21 mouse cellular contexts compared by ENCODE assay signal in genomic region chr7:105556406-105556805, GRCm38 (mm10). TPM values are rescaled to one million over a fixed set of nuclear protein-coding genes. Genes with fewer than 3 reads are reported as not detected.
A peak's percentile ranks its signal among the peaks of the same experiment; 100 is the strongest.
DNase-seq lines count a peak whose midpoint lies in the region; ATAC-seq and TF ChIP-seq lines count a peak whose summit lies in the region.
"Had no signal": no experiment of that assay in that cellular context is flagged by ENCODE, and none has a peak within 500 bp of the region (broad histone marks: within the 10 kb centered on the region; RNA-seq: fewer than 3 reads in every experiment).

No protein-coding gene starts in this region.

- H3K27ac ChIP-seq in heart, embryonic 10.5 days = no peak overlapping the region
- H3K27ac ChIP-seq in layer of hippocampus, adult 2 months = peak overlapping the region; percentile 92; the same call in 1 of the 2 replicates
- H3K27ac ChIP-seq in neural tube, embryonic 13.5 days (replicated peaks) = no peak overlapping the region
- no peak overlapping the region for H3K27ac ChIP-seq in neural tube, embryonic 15.5 days (replicated peaks)
- H3K27ac ChIP-seq in forebrain, embryonic 12.5 days = no peak overlapping the region
- H3K27ac ChIP-seq: forebrain, embryonic 13.5 days; kidney, postnatal 0 days; limb, embryonic 10.5 days; macrophage had no signal

- peak; percentile 85 for DNase-seq in heart, adult 11 months
- DNase-seq in heart, embryonic 10.5 days (ENCODE audit: low spot score) = no peak
- no peak for DNase-seq in layer of hippocampus, adult 2 months (ENCODE audit: low spot score in 2 of 2)
- no peak for DNase-seq in layer of hippocampus, adult 18-20 months (ENCODE audit: low spot score in 2 of 2)
- DNase-seq: adrenal gland, postnatal 25 days; B cell, adult 2 months; gastrocnemius, postnatal 10 days; kidney, adult 18-20 months; layer of hippocampus, postnatal 36 days; midbrain, embryonic 14.5 days; right cerebral cortex, postnatal 14 days had no signal

- H3K27me3 ChIP-seq in heart, embryonic 10.5 days (ENCODE audit: insufficient read depth, poor library complexity, severe bottlenecking) = no peaks in the 10 kb centered on the region
- no peaks in the 10 kb centered on the region for H3K27me3 ChIP-seq in neural tube, embryonic 13.5 days
- H3K27me3 ChIP-seq in neural tube, embryonic 15.5 days (replicated peaks) = no peaks in the 10 kb centered on the region
- no peaks in the 10 kb centered on the region for H3K27me3 ChIP-seq in forebrain, embryonic 12.5 days
- H3K27me3 ChIP-seq: forebrain, embryonic 13.5 days had no signal

- peaks cover 15% of the 10 kb centered on the region for H3K4me1 ChIP-seq in heart, embryonic 10.5 days
- peaks cover 28% of the 10 kb centered on the region for H3K4me1 ChIP-seq in neural tube, embryonic 13.5 days (replicated peaks)
- peaks cover 32% of the 10 kb centered on the region for H3K4me1 ChIP-seq in neural tube, embryonic 15.5 days
- H3K4me1 ChIP-seq in forebrain, embryonic 12.5 days = peaks cover 20% of the 10 kb centered on the region

- 0 out of 2 replicates have a peak overlapping the region, but pooled peaks have one; percentile 70 for H3K4me2 ChIP-seq in neural tube, embryonic 13.5 days
- H3K4me2 ChIP-seq in neural tube, embryonic 15.5 days = no peak overlapping the region
- H3K4me2 ChIP-seq in forebrain, embryonic 12.5 days = no peak overlapping the region

- no peaks in the 10 kb centered on the region for H3K9me3 ChIP-seq in heart, embryonic 10.5 days
- no peaks in the 10 kb centered on the region for H3K9me3 ChIP-seq in neural tube, embryonic 13.5 days
- H3K9me3 ChIP-seq in neural tube, embryonic 15.5 days (replicated peaks) = no peaks in the 10 kb centered on the region
- no peaks in the 10 kb centered on the region for H3K9me3 ChIP-seq in forebrain, embryonic 12.5 days
- H3K9me3 ChIP-seq: forebrain, embryonic 13.5 days; limb, embryonic 10.5 days had no signal

- ATAC-seq in neural tube, embryonic 13.5 days (ENCODE audit: low read depth) = no peak
- ATAC-seq in neural tube, embryonic 15.5 days (ENCODE audit: low FRiP score) = no peak
- ATAC-seq in forebrain, embryonic 12.5 days (ENCODE audit: low FRiP score) = no peak
- ATAC-seq: forebrain, embryonic 13.5 days had no signal

- peaks cover 34% of the 10 kb centered on the region for H3K36me3 ChIP-seq in heart, embryonic 10.5 days
- H3K36me3 ChIP-seq in neural tube, embryonic 13.5 days = peaks cover 48% of the 10 kb centered on the region
- peaks cover 40% of the 10 kb centered on the region for H3K36me3 ChIP-seq in neural tube, embryonic 15.5 days
- peaks cover 32% of the 10 kb centered on the region for H3K36me3 ChIP-seq in forebrain, embryonic 12.5 days (replicated peaks)

- TF ChIP-seq CTCF in layer of hippocampus, adult 2 months (conservative IDR thresholded peaks at IDR 0.05) = no peak

- WGBS in heart, embryonic 10.5 days = 87% methylated on average over 8 of the region's 8 CpGs
- 91% methylated on average over 8 of the region's 8 CpGs for whole genome bisulfite sequencing in neural tube, embryonic 13.5 days
- 94% methylated on average over 8 of the region's 8 CpGs for WGBS in neural tube, embryonic 15.5 days
- 86% methylated on average over 8 of the region's 8 CpGs for WGBS in forebrain, embryonic 12.5 days

- no peak overlapping the region for H3K4me3 ChIP-seq in heart, embryonic 10.5 days
- H3K4me3 ChIP-seq in layer of hippocampus, adult 2 months = peak overlapping the region; percentile 95; the same call in 1 of the 2 replicates
- no peak overlapping the region for H3K4me3 ChIP-seq in neural tube, embryonic 13.5 days
- no peak overlapping the region for H3K4me3 ChIP-seq in neural tube, embryonic 15.5 days (replicated peaks)
- no peak overlapping the region for H3K4me3 ChIP-seq in forebrain, embryonic 12.5 days (replicated peaks)
- H3K4me3 ChIP-seq: forebrain, embryonic 13.5 days; limb, embryonic 10.5 days had no signal

- H3K9ac ChIP-seq in neural tube, embryonic 13.5 days = no peak overlapping the region
- H3K9ac ChIP-seq in neural tube, embryonic 15.5 days (replicated peaks) = no peak overlapping the region
- H3K9ac ChIP-seq in forebrain, embryonic 12.5 days = no peak overlapping the region
- H3K9ac ChIP-seq: forebrain, embryonic 13.5 days had no signal

RNA-seq across cellular contexts. Expression of gene Smpd1, which starts 2.2 kb away (rescaled TPM):
- polyA plus RNA-seq in heart, embryonic 10.5 days (2016; fragmentation: Nextera tagmentation; extraction: Ambion mirVana) = 39.9 and 60.4 TPM in 2 replicates
- 10 to 100 TPM; 82.7 to 86.2 TPM for total RNA-seq in layer of hippocampus, adult 2 months (2021)
- 10 to 100 TPM; 83.8 to 89.3 TPM for total RNA-seq in layer of hippocampus, adult 18-20 months (2021)
- polyA plus RNA-seq in neural tube, embryonic 13.5 days (2015; fragmentation: Nextera tagmentation; extraction: Ambion mirVana) = 62.0 and 71.4 TPM in 2 replicates
- polyA plus RNA-seq in neural tube, embryonic 15.5 days (2015; fragmentation: Nextera tagmentation; extraction: Ambion mirVana) = 83.2 and 91.4 TPM in 2 replicates
- 42.5 and 43.6 TPM in 2 replicates for polyA plus RNA-seq in forebrain, embryonic 12.5 days (2016; fragmentation: Nextera tagmentation; extraction: Ambion mirVana)

RNA-seq across cellular contexts. Expression of gene Apbb1, which starts 25.0 kb away (rescaled TPM):
- 68.6 and 70.6 TPM in 2 replicates for polyA plus RNA-seq in heart, embryonic 10.5 days (2016; fragmentation: Nextera tagmentation; extraction: Ambion mirVana)
- 100 to 1,000 TPM; 360 to 370 TPM for total RNA-seq in layer of hippocampus, adult 2 months (2021)
- total RNA-seq in layer of hippocampus, adult 18-20 months (2021) = 100 to 1,000 TPM; 382 to 388 TPM
- polyA plus RNA-seq in neural tube, embryonic 13.5 days (2015; fragmentation: Nextera tagmentation; extraction: Ambion mirVana) = 206 and 248 TPM in 2 replicates
- 248 and 299 TPM in 2 replicates for polyA plus RNA-seq in neural tube, embryonic 15.5 days (2015; fragmentation: Nextera tagmentation; extraction: Ambion mirVana)
- 149 and 160 TPM in 2 replicates for polyA plus RNA-seq in forebrain, embryonic 12.5 days (2016; fragmentation: Nextera tagmentation; extraction: Ambion mirVana)

RNA-seq across cellular contexts. Expression of gene Hpx, which starts 43.5 kb away (rescaled TPM):
- 0.43 and 7.4 TPM in 2 replicates for polyA plus RNA-seq in heart, embryonic 10.5 days (2016; fragmentation: Nextera tagmentation; extraction: Ambion mirVana)
- total RNA-seq in layer of hippocampus, adult 2 months (2021) = under 1 TPM in 1 of 2 experiments, not detected in 1; 0.23 TPM
- total RNA-seq in layer of hippocampus, adult 18-20 months (2021) = under 1 TPM in 1 of 2 experiments, not detected in 1; 0.42 TPM
- 0.21 and 0.26 TPM in 2 replicates for polyA plus RNA-seq in neural tube, embryonic 13.5 days (2015; fragmentation: Nextera tagmentation; extraction: Ambion mirVana)
- polyA plus RNA-seq in neural tube, embryonic 15.5 days (2015; fragmentation: Nextera tagmentation; extraction: Ambion mirVana) = 0.36 and 0.59 TPM in 2 replicates
- polyA plus RNA-seq in forebrain, embryonic 12.5 days (2016; fragmentation: Nextera tagmentation; extraction: Ambion mirVana) = 0.17 and 0.29 TPM in 2 replicates
- total RNA-seq: common myeloid progenitor, adult 5-6 weeks; heart, adult 18-20 months had no signal
- polyA plus RNA-seq: forebrain, embryonic 13.5 days; limb, embryonic 10.5 days; neural tube, embryonic 14.5 days had no signal
